Mouse (Mus musculus) liver, postnatal 0 days (tissue): ENCODE results near the gene Olfr281.

Source experiments
- CTCF ChIP-seq: sonication (generic); IDR thresholded peaks from 2 replicates; pipeline ENCODE4 v1.5.1; 2016; ENCODE audit warnings: antibody characterized with exemption, low read depth
- EP300 ChIP-seq: IDR thresholded peaks from 2 replicates; pipeline ENCODE4 v1.6.1; 2016; ENCODE audit warnings: antibody characterized with exemption, low read depth, mild to moderate bottlenecking

DNA sequence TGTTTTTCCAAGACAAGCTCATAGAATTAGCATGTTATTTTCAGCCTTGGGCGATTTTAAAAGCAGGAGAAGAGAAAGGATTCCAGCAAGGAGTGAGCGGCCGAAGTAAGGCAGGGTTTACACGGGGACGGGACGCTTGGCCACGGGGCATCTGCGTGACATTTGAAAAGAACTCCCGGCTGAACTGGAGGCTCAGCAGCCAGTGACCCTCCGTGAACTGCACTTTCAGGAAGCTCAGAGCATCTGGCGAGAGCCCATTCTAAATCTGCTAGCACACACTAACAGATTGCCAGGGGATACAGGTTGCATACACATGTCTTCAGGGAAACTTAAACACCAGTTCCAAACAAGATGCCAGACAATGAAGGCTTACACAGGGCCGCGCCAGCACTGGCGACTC is 28.1 kb upstream of the Olfr281 start:
- TF ChIP-seq CTCF (no peak), EP300 (no peak)
